Mouse (Mus musculus) embryonic facial prominence, embryonic 10.5 days (tissue): ENCODE results near the gene Fahd1. TPM values are rescaled to one million over a fixed set of nuclear protein-coding genes. Genes with fewer than 3 reads are reported as not detected.
A peak's percentile ranks its signal among the peaks of the same experiment; 100 is the strongest.

Experiments used
- DNase-seq: peaks from one replicate; pipeline ENCODE4 v3.0.0-alpha.2; 2017; ENCODE audit warnings: low spot score
- H3K27ac ChIP-seq: fragments of 300-500 bp; sonication (generic); replicated peaks from 2 replicates; pipeline ENCODE4 v1.5.1; 2016; ENCODE audit warnings: mild to moderate bottlenecking
- H3K27me3 ChIP-seq: fragments of 300-500 bp; sonication (generic); replicated peaks from 2 replicates; pipeline ENCODE4 v1.6.1; 2016; ENCODE audit warnings: low read depth, mild to moderate bottlenecking; ENCODE audit not compliant: poor library complexity, severe bottlenecking
- H3K36me3 ChIP-seq: fragments of 300-500 bp; sonication (generic); replicated peaks from 2 replicates; pipeline ENCODE4 v1.6.1; 2016; ENCODE audit warnings: mild to moderate bottlenecking, moderate library complexity
- H3K4me1 ChIP-seq: fragments of 300-500 bp; sonication (generic); 2 replicates; pipeline ENCODE4 v1.6.1; 2016
- H3K4me3 ChIP-seq: fragments of 300-500 bp; sonication (generic); 2 replicates; pipeline ENCODE4 v1.5.1; 2016; ENCODE audit warnings: mild to moderate bottlenecking, moderate library complexity
- H3K9me3 ChIP-seq: fragments of 300-500 bp; sonication (generic); 2 replicates; pipeline ENCODE4 v1.6.1; 2016; ENCODE audit warnings: mild to moderate bottlenecking
- WGBS: fragments of 180-500 bp; shearing (Covaris S2); methylation state at CpG from one replicate; pipeline ENCODE4 v1.1.7; 2016; 5-methylcytosine and 5-hydroxymethylcytosine counted together
- polyA plus RNA-seq: library from polyadenylated mRNA; unstranded; fragments of >200 nt; fragmentation: Nextera tagmentation; extraction: Ambion mirVana; gene quantifications from 2 replicates; pipeline ENCODE4 v1.2.1, GENCODE M21; 2016

Fahd1 gene
- polyA plus RNA-seq, 1 experiment from 2014 or later, result 16.7 TPM

DNA sequence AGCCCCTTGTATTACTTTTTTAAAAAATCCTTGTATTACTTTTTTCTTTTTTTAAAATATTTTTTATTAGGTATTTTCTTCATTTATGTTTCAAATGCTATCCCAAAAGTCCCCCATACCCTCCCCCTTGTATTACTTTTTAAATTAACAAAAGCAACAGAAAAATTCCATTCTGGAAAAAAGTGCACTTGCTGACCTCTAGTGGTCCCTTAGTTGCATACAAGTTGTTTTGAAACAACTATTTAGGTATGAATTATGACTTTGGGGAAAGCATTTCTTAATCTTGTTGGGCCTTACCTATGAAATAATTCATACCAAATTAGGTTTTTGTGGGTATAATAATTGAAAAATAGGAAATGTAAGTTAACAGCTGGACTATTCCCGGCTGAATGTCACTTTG is 32.7 kb downstream of the Fahd1 start:
- Histone ChIP-seq H3K9me3 (no peaks in the 10 kb centered on the region), H3K4me3 (no peak overlapping the region), H3K36me3 (no peaks in the 10 kb centered on the region), H3K27me3 (no peaks in the 10 kb centered on the region), H3K27ac (no peak overlapping the region), H3K4me1 (no peaks in the 10 kb centered on the region)
- 33% methylated on average over 1 of the region's 1 CpGs for WGBS
- no peak for DNase-seq

DNA sequence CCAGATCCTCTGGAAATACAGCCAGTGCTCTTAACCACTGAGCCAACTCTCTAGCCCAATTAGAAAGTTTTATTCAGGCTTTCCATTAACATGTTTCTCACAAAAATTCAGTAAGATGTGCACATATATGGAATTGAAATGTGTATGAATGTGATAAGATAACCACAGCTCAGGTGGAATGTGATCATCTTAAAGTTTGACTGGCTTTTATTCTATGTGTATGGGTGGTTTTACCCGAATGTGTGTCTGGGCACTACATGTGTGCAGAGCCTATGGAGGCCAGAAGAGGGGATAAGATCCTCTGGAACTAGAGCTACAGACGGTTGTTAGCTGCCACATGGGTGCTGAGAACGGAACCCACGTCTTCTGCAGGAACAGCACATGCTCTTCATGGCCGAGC is 34.9 kb downstream of the Fahd1 start:
- no peaks in the 10 kb centered on the region for H3K4me1 ChIP-seq
- H3K36me3 ChIP-seq, result no peaks in the 10 kb centered on the region
- no peaks in the 10 kb centered on the region for H3K9me3 ChIP-seq
- WGBS, result 85% methylated on average over 5 of the region's 5 CpGs
- H3K27me3 ChIP-seq, result no peaks in the 10 kb centered on the region
- no peak overlapping the region for H3K27ac ChIP-seq
- no peak overlapping the region for H3K4me3 ChIP-seq
- DNase-seq, result no peak

DNA sequence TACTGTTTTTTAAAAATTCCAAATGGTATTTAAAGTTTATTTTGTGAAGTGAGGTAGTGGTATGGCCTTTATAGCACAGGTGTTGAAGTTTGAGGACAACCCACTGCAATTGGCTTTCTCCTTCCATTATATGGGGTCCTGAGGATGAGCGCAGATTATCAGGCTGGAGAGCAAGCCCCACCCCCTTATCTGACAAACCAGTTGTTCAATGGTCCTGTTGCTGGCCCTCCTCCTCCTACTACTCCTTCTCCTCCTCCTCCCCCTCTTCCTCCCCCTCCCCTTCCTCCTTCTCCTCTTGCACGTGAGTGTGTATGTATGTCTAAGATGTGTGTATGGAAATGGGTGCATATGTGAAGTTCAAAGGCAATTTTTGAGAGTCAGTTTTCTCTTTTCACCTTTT is 37.9 kb downstream of the Fahd1 start:
- H3K36me3 ChIP-seq, result no peaks in the 10 kb centered on the region
- peaks cover 13% of the 10 kb centered on the region for H3K27me3 ChIP-seq
- no peaks in the 10 kb centered on the region for H3K4me1 ChIP-seq
- H3K27ac ChIP-seq, result no peak overlapping the region
- no peak for DNase-seq
- no peak overlapping the region for H3K4me3 ChIP-seq
- no peaks in the 10 kb centered on the region for H3K9me3 ChIP-seq
- 29% methylated on average over 2 of the region's 2 CpGs for WGBS

DNA sequence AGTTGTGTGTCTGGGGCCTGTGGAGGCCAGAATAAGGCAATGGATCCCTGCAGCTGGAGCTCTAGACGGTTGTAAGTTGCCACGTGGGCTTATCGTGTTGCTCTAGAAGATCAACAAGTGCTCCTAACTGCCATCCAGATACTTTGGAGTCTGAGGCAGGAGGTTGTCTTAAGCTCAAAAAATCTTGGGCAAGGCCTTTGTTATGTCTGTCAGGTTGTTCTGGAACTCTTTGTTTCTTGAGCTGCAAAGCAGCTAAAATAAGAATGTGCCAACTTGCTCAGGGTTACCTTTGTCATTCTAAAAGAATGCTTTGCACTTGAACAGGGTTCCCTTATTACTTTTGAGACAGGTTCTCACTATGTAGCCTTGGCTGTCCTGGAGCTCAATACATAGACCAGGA is 39.0 kb downstream of the Fahd1 start:
- H3K27me3 ChIP-seq, result peaks cover 23% of the 10 kb centered on the region
- H3K4me1 ChIP-seq, result no peaks in the 10 kb centered on the region
- no peak overlapping the region for H3K27ac ChIP-seq
- H3K4me3 ChIP-seq, result no peak overlapping the region
- H3K36me3 ChIP-seq, result no peaks in the 10 kb centered on the region
- no peak for DNase-seq
- 83% methylated on average over 3 of the region's 3 CpGs for WGBS
- H3K9me3 ChIP-seq, result no peaks in the 10 kb centered on the region

DNA sequence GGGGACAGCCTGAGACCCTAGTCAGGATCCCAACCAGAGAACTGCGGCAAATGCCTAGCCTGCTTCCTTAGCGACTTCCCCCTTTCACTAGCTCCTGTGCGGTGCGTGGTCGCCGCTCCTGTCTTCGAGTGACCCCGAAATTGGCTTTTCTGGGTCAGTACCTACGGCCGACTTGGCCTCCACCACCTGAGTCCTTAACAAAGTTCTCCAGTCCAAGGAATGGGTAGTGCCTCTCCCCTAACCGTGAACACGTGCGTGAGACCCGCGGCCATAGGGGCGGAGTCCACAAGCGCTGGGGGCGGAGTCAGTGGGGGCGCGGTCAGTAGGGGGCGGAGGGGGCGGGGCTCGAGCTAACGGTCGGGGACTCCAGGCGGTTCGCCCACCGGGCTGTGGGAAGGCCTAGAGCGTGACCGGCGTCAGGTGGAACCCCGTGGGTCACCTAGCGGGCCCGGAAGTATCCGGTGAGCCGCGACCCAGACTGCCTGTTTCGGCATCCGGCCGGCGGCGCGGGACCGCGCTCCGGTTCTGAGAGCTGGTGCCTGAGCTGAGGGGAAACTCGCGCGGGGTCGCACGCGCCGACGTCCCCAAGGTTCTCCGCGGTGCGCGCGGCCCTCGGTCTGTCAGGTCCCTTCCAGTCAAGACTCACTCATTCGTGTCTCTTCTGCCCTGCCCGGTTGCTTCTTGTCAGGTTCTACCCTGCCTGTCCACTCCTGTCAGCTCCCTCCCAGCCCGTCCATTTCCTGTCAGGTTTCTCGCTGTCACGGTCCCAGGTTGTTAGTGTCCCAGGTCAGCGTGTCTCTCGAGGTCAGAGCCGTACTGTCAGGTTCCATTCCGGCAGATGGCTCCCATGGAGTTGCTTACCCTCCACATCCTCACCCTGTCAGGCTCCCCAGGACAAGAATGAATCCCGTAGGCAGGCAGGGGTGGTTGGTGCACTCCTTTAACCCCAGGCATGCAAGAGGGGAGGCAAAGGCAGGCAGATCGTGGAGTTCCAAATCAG is 45.9 kb downstream of the Fahd1 start, which contains the start of gene Meiob:
TSS of gene Meiob (plus strand) at position 338 of the 1,000 bp plus-strand sequence.
- H3K36me3 ChIP-seq, result no peaks in the 10 kb centered on the region
- peak within 1 kb of the TSS; percentile 74 for H3K4me3 ChIP-seq
- H3K4me1 ChIP-seq, result peaks cover 11% of the 10 kb centered on the region; the same call in 1 of the 2 replicates
- under 1% methylated on average over 71 of the region's 71 CpGs for WGBS
- peak within 1 kb of the TSS; percentile 78 for H3K27ac ChIP-seq
- peak; percentile 91 for DNase-seq
- peaks cover 62% of the 10 kb centered on the region for H3K27me3 ChIP-seq
- H3K9me3 ChIP-seq, result no peaks in the 10 kb centered on the region

DNA sequence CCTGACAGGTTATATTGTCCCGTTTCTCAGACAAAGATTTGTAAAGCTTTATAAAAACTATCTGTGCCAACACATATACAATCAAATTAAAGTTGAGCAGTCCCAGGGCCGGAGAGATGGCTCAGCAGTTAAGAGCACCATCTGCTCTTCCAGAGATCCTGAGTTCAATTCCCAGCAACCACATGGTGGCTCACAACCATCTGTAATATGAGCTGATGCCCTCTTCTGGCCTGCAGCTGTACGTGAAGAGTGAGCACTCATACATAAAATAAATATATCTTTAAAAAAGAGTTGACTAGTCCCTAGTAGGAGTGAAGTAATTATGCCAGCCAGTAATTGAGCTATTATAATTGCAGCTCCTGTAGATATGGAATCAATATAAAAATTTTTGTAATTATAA is 49.6 kb downstream of the Fahd1 start:
- DNase-seq, result no peak
- Histone ChIP-seq H3K9me3 (no peaks in the 10 kb centered on the region), H3K4me3 (no peak overlapping the region), H3K27ac (no peak overlapping the region), H3K4me1 (peaks cover 17% of the 10 kb centered on the region; the same call in 1 of the 2 replicates), H3K27me3 (peaks cover 38% of the 10 kb centered on the region), H3K36me3 (no peaks in the 10 kb centered on the region)
- 53% methylated on average over 3 of the region's 3 CpGs for whole genome bisulfite sequencing

DNA sequence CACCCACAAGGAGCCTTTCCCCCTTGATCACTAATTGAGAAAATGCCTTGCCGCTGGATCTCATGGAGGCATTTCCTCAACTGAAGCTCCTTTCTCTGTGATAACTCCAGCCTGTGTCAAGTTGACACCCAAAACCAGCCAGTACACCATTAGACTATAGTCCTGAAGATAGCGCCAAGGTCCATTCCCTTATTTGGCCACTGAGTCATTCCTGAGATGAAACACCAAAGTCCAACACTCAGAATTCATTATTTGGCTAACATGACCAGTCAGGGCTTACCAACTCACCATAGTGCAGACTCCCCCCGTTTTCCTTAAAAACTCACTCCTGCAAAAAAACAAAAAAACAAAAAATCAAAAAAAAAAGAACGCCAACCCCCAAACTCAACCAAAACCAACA is 50.7 kb downstream of the Fahd1 start:
- Histone ChIP-seq H3K4me3 (no peak overlapping the region), H3K36me3 (no peaks in the 10 kb centered on the region), H3K4me1 (peaks cover 15% of the 10 kb centered on the region; the same call in 1 of the 2 replicates), H3K27ac (no peak overlapping the region), H3K9me3 (no peaks in the 10 kb centered on the region), H3K27me3 (peaks cover 27% of the 10 kb centered on the region)
- no peak for DNase-seq
- WGBS, result 92% methylated on average over 4 of the region's 4 CpGs

Other genes starting within 250 kb of the Fahd1 start
- gene Tsc2, start 217.7 kb downstream of the Fahd1 start, polyA plus RNA-seq, result 70.2 and 70.4 TPM in 2 replicates
- gene Nthl1, start 217.7 kb downstream of the Fahd1 start, polyA plus RNA-seq, result 22.4 and 27.3 TPM in 2 replicates
- 31.7 and 37.3 TPM in 2 replicates for gene Slc9a3r2, start 200.0 kb downstream of the Fahd1 start, polyA plus RNA-seq
- not detected in 2 replicates for gene Npw, start 191.9 kb downstream of the Fahd1 start, polyA plus RNA-seq
- 29.0 and 30.4 TPM in 2 replicates for gene Zfp598, start 180.7 kb downstream of the Fahd1 start, polyA plus RNA-seq
- 6.0 and 8.1 TPM in 2 replicates for gene Syngr3, start 160.4 kb downstream of the Fahd1 start, polyA plus RNA-seq
- 48.9 and 52.3 TPM in 2 replicates for gene Gfer, start 154.2 kb downstream of the Fahd1 start, polyA plus RNA-seq
- 0.72 and 1.9 TPM in 2 replicates for gene Noxo1, start 154.1 kb downstream of the Fahd1 start, polyA plus RNA-seq
- 152 and 162 TPM in 2 replicates for gene Tbl3, start 142.7 kb downstream of the Fahd1 start, polyA plus RNA-seq
- 0.13 and 0.29 TPM in 2 replicates for gene Rnf151, start 132.3 kb downstream of the Fahd1 start, polyA plus RNA-seq
- 1,693 and 1,819 TPM in 2 replicates for gene Rps2, start 132.2 kb downstream of the Fahd1 start, polyA plus RNA-seq
- gene Ndufb10, start 125.9 kb downstream of the Fahd1 start, polyA plus RNA-seq, result 193 and 199 TPM in 2 replicates
- gene Rpl3l, start 122.5 kb downstream of the Fahd1 start, polyA plus RNA-seq, result not detected in 2 replicates
- gene Msrb1, start 113.7 kb downstream of the Fahd1 start, polyA plus RNA-seq, result 21.6 and 24.6 TPM in 2 replicates
- gene Hs3st6, start 97.4 kb downstream of the Fahd1 start, polyA plus RNA-seq, result 1.3 and 2.3 TPM in 2 replicates
- gene Meiob, start 46.1 kb downstream of the Fahd1 start, polyA plus RNA-seq, result not detected in 2 replicates
- 26.4 and 28.6 TPM in 2 replicates for gene Hagh, start 10.2 kb downstream of the Fahd1 start, polyA plus RNA-seq
- gene Igfals, start 15.6 kb upstream of the Fahd1 start, polyA plus RNA-seq, result 0.49 and 1.2 TPM in 2 replicates
- gene Nubp2, start 36.0 kb upstream of the Fahd1 start, polyA plus RNA-seq, result 71.8 and 81.8 TPM in 2 replicates
- 47.1 TPM in 2 replicates for gene Spsb3, start 36.3 kb upstream of the Fahd1 start, polyA plus RNA-seq
- 30.6 and 33.6 TPM in 2 replicates for gene Eme2, start 44.7 kb upstream of the Fahd1 start, polyA plus RNA-seq
- 102 and 105 TPM in 2 replicates for gene Mrps34, start 44.8 kb upstream of the Fahd1 start, polyA plus RNA-seq
- gene Nme3, start 46.1 kb upstream of the Fahd1 start, polyA plus RNA-seq, result 47.3 and 50.1 TPM in 2 replicates
- 40.8 and 40.9 TPM in 2 replicates for gene Mapk8ip3, start 86.6 kb upstream of the Fahd1 start, polyA plus RNA-seq
- gene Jpt2, start 110.3 kb upstream of the Fahd1 start, polyA plus RNA-seq, result 386 and 400 TPM in 2 replicates
- 8.3 and 8.6 TPM in 2 replicates for gene Cramp1l, start 165.4 kb upstream of the Fahd1 start, polyA plus RNA-seq
- 31.5 and 31.6 TPM in 2 replicates for gene Ift140, start 165.7 kb upstream of the Fahd1 start, polyA plus RNA-seq
- 10.6 and 11.0 TPM in 2 replicates for gene Tmem204, start 233.2 kb upstream of the Fahd1 start, polyA plus RNA-seq